Mouse (Mus musculus): ENCODE results near the gene Snta1.

GRCm38 (mm10) chr2:154425522-154425921 lies 17.6 kb upstream of the Snta1 start:
- TF ChIP-seq CTCF (IDR thresholded peaks at IDR 0.05; ENCODE audit: control insufficient read depth, insufficient read depth, insufficient replicate concordance, low read depth, low read length) (no peak), POLR2A (IDR thresholded peaks at IDR 0.05; ENCODE audit: control insufficient read depth, low read depth, low read length) (no peak)

Data from testis, adult 2 months (tissue).